ENCODE assay signal across 7 mouse cellular contexts in genomic region chr1:181143950-181144836, GRCm38 (mm10). TPM values are rescaled to one million over a fixed set of nuclear protein-coding genes. Genes with fewer than 3 reads are reported as not detected.
DNase-seq lines count a peak whose midpoint lies in the region; ATAC-seq lines count a peak whose summit lies in the region.

Gene Nvl (minus strand): TSS chr1:181144204.
Gene Cnih4 (plus strand): TSS chr1:181144693.

- no peaks in the 10 kb centered on the region for H3K27me3 ChIP-seq in embryonic facial prominence, embryonic 12.5 days
- no peaks in the 10 kb centered on the region for H3K27me3 ChIP-seq in limb, embryonic 11.5 days (ENCODE audit: control insufficient read depth, insufficient read depth, low read length)
- no peaks in the 10 kb centered on the region for H3K27me3 ChIP-seq in midbrain, embryonic 14.5 days (ENCODE audit: control insufficient read depth, insufficient read depth, low read length)

- peak within 1 kb of the TSS; percentile 65 for H3K4me2 ChIP-seq in embryonic facial prominence, embryonic 12.5 days (replicated peaks)
- peak within 1 kb of the TSS; percentile 53 for H3K4me2 ChIP-seq in limb, embryonic 11.5 days (ENCODE audit: low read depth, severe bottlenecking)
- H3K4me2 ChIP-seq in midbrain, embryonic 14.5 days (ENCODE audit: low read length): peak within 1 kb of the TSS; percentile 77

- peaks cover 21% of the 10 kb centered on the region for H3K36me3 ChIP-seq in embryonic facial prominence, embryonic 12.5 days
- H3K36me3 ChIP-seq in limb, embryonic 11.5 days (ENCODE audit: control insufficient read depth, insufficient read depth, low read length): peaks cover 4% of the 10 kb centered on the region; the same call in 1 of the 2 replicates
- peaks cover 23% of the 10 kb centered on the region for H3K36me3 ChIP-seq in midbrain, embryonic 14.5 days (ENCODE audit: control insufficient read depth, insufficient read depth, low read length)

- peak within 1 kb of the TSS; percentile 83 for H3K4me3 ChIP-seq in embryonic facial prominence, embryonic 12.5 days
- peak within 1 kb of the TSS; percentile 74 for H3K4me3 ChIP-seq in limb, embryonic 11.5 days (ENCODE audit: low read depth, low read length)
- H3K4me3 ChIP-seq in midbrain, embryonic 14.5 days (replicated peaks; ENCODE audit: low read depth, low read length): peak within 1 kb of the TSS; percentile 71

- under 1% methylated on average over 52 of the region's 52 CpGs for WGBS in embryonic facial prominence, embryonic 12.5 days
- WGBS in limb, embryonic 11.5 days: under 1% methylated on average over 52 of the region's 52 CpGs
- WGBS in midbrain, embryonic 14.5 days: under 1% methylated on average over 52 of the region's 52 CpGs

- peak within 1 kb of the TSS; percentile 88 for H3K27ac ChIP-seq in embryonic facial prominence, embryonic 12.5 days
- H3K27ac ChIP-seq in limb, embryonic 11.5 days (replicated peaks; ENCODE audit: low read depth, low read length): peak within 1 kb of the TSS; percentile 60
- H3K27ac ChIP-seq in midbrain, embryonic 14.5 days (replicated peaks; ENCODE audit: low read depth, low read length): peak within 1 kb of the TSS; percentile 70

- H3K9ac ChIP-seq in embryonic facial prominence, embryonic 12.5 days: peak within 1 kb of the TSS; percentile 73
- peak within 1 kb of the TSS; percentile 66 for H3K9ac ChIP-seq in limb, embryonic 11.5 days (ENCODE audit: low read length)
- H3K9ac ChIP-seq in midbrain, embryonic 14.5 days (replicated peaks; ENCODE audit: low read length): peak within 1 kb of the TSS; percentile 64

- peaks cover 12% of the 10 kb centered on the region; the same call in 1 of the 2 replicates for H3K4me1 ChIP-seq in embryonic facial prominence, embryonic 12.5 days
- H3K4me1 ChIP-seq in limb, embryonic 11.5 days (ENCODE audit: control insufficient read depth, insufficient read depth, low read length): no peaks in the 10 kb centered on the region
- H3K4me1 ChIP-seq in midbrain, embryonic 14.5 days (ENCODE audit: control insufficient read depth, insufficient read depth, low read length): peaks cover 10% of the 10 kb centered on the region

- DNase-seq in adrenal gland, postnatal 25 days: peak; percentile 91
- peak; percentile 99 for DNase-seq in heart, adult 11 months
- peak; percentile 95 for DNase-seq in kidney, adult 18-20 months
- peak; percentile 97 for DNase-seq in limb, embryonic 11.5 days (ENCODE audit: low spot score)
- peak; percentile 98 for DNase-seq in midbrain, embryonic 14.5 days
- peak; percentile 79 to 91 for DNase-seq in spleen, adult 18-20 months

- peak; percentile 100 for ATAC-seq in embryonic facial prominence, embryonic 12.5 days (ENCODE audit: insufficient number of reproducible peaks, insufficient read depth, low FRiP score, low TSS enrichment)
- ATAC-seq in limb, embryonic 11.5 days (ENCODE audit: insufficient number of reproducible peaks, low FRiP score, low TSS enrichment, low read depth): peak; percentile 99
- peak; percentile 99 for ATAC-seq in midbrain, embryonic 14.5 days (ENCODE audit: low FRiP score, low TSS enrichment)

- H3K9me3 ChIP-seq in embryonic facial prominence, embryonic 12.5 days: no peaks in the 10 kb centered on the region
- no peaks in the 10 kb centered on the region for H3K9me3 ChIP-seq in limb, embryonic 11.5 days (ENCODE audit: control insufficient read depth, low read length)
- H3K9me3 ChIP-seq in midbrain, embryonic 14.5 days (ENCODE audit: control insufficient read depth, low read length): no peaks in the 10 kb centered on the region

RNA-seq across cellular contexts. Expression of gene Nvl, which starts in this region (rescaled TPM):
- total RNA-seq in adrenal gland, postnatal 25 days (2021): 24.6 and 25.4 TPM in 2 replicates
- 46.6 and 49.8 TPM in 2 replicates for polyA plus RNA-seq in embryonic facial prominence, embryonic 12.5 days (2016; fragmentation: Nextera tagmentation; extraction: Ambion mirVana)
- 45.0 and 48.0 TPM in 2 replicates for polyA plus RNA-seq in limb, embryonic 11.5 days (2014; fragmentation: Nextera tagmentation; extraction: Ambion mirVana)
- polyA plus RNA-seq in midbrain, embryonic 14.5 days (2014; fragmentation: Nextera tagmentation; extraction: Ambion mirVana): 38.4 and 39.5 TPM in 2 replicates

RNA-seq across cellular contexts. Expression of gene Cnih4, which starts in this region (rescaled TPM):
- total RNA-seq in adrenal gland, postnatal 25 days (2021): 43.7 and 44.3 TPM in 2 replicates
- polyA plus RNA-seq in embryonic facial prominence, embryonic 12.5 days (2016; fragmentation: Nextera tagmentation; extraction: Ambion mirVana): 79.4 and 88.8 TPM in 2 replicates
- polyA plus RNA-seq in limb, embryonic 11.5 days (2014; fragmentation: Nextera tagmentation; extraction: Ambion mirVana): 81.8 and 89.4 TPM in 2 replicates
- polyA plus RNA-seq in midbrain, embryonic 14.5 days (2014; fragmentation: Nextera tagmentation; extraction: Ambion mirVana): 58.0 and 58.6 TPM in 2 replicates

Comparison
In these comparisons a context has a peak if more than half of its experiments do, and no peak if none do; other contexts are left out.
1. Peak in every context shown above with its lines: DNase-seq, ATAC-seq, H3K4me3 ChIP-seq and H3K27ac ChIP-seq.